Mouse (Mus musculus) heart, adult 2 months (tissue): ENCODE measurements around the gene Elmsan1. TPM values are rescaled to one million over a fixed set of nuclear protein-coding genes. Genes with fewer than 3 reads are reported as not detected.
A peak's percentile ranks its signal among the peaks of the same experiment; 100 is the strongest.

Experiments used
- DNase-seq, 2 experiments: peaks; one replicate each; pipeline ENCODE4 v3.0.0; 2021
- H3K27ac ChIP-seq: fragments of 200-600 bp; 2 replicates; pipeline ENCODE4 v1.8.1; 2022
- H3K27me3 ChIP-seq: fragments of 200-500 bp; 2 replicates; pipeline ENCODE4 v1.6.1; 2012; ENCODE audit warnings: mild to moderate bottlenecking, low read length, inconsistent platforms, mixed read lengths; ENCODE audit not compliant: control insufficient read depth, insufficient read depth
- H3K36me3 ChIP-seq: fragments of 200-500 bp; 2 replicates; pipeline ENCODE4 v1.6.1; 2012; ENCODE audit warnings: low read length, inconsistent platforms; ENCODE audit not compliant: control insufficient read depth, insufficient read depth
- H3K4me1 ChIP-seq: fragments of 200-500 bp; 2 replicates; pipeline ENCODE4 v1.6.1; 2011; ENCODE audit warnings: low read length; ENCODE audit not compliant: control insufficient read depth, insufficient read depth
- H3K4me3 ChIP-seq: fragments of 200-600 bp; 2 replicates; pipeline ENCODE4 v1.8.1; 2022
- H3K79me2 ChIP-seq: fragments of 200-500 bp; replicated peaks from 2 replicates; pipeline ENCODE4 v1.6.1; 2012; ENCODE audit warnings: mild to moderate bottlenecking, inconsistent platforms, low read length, moderate library complexity, mixed read lengths; ENCODE audit not compliant: control insufficient read depth, insufficient read depth
- H3K9ac ChIP-seq: fragments of 200-500 bp; 2 replicates; pipeline ENCODE4 v1.6.1; 2012; ENCODE audit warnings: low read depth, mild to moderate bottlenecking, control low read depth, inconsistent platforms, low read length, mixed read lengths
- CTCF ChIP-seq: fragments of 200-600 bp; IDR thresholded peaks from 2 replicates; pipeline ENCODE4 v1.8.1; 2022; ENCODE audit warnings: antibody characterized with exemption, mild to moderate bottlenecking, moderate library complexity
- EP300 ChIP-seq: fragments of 200-500 bp; IDR thresholded peaks from 2 replicates; pipeline ENCODE4 v1.6.1; 2011; ENCODE audit warnings: low read depth, low read length, control low read depth; ENCODE audit not compliant: insufficient read depth
- POLR2A ChIP-seq: fragments of 200-500 bp; IDR thresholded peaks from 2 replicates; pipeline ENCODE4 v1.6.1; 2011; ENCODE audit warnings: mild to moderate bottlenecking, low read depth, low read length, control low read depth; ENCODE audit not compliant: insufficient read depth
- WGBS: fragments of 180-500 bp; shearing (Covaris S2); methylation state at CpG from one replicate; pipeline ENCODE4 v1.1.7; 2018; 5-methylcytosine and 5-hydroxymethylcytosine counted together
- intact Hi-C: fragments of 180-260 bp; cut with DNase I; formaldehyde crosslinking; loops from one replicate; pipeline ENCODE4 v1.15.1; 2025
- polyA plus RNA-seq: library from polyadenylated mRNA; depleted of rRNA; stranded (reverse); fragments of >200 nt; gene quantifications from 2 replicates; pipeline ENCODE4 v1.2.3, GENCODE M21; 2012
- total RNA-seq, 2 experiments: library from RNA; stranded (reverse); gene quantifications; 2 replicates each; pipeline ENCODE4 v1.2.3; 2021

Elmsan1 gene
- total and polyA plus RNA-seq, 3 experiments = 8.1 to 14.7 (median 12.3) TPM

DNA sequence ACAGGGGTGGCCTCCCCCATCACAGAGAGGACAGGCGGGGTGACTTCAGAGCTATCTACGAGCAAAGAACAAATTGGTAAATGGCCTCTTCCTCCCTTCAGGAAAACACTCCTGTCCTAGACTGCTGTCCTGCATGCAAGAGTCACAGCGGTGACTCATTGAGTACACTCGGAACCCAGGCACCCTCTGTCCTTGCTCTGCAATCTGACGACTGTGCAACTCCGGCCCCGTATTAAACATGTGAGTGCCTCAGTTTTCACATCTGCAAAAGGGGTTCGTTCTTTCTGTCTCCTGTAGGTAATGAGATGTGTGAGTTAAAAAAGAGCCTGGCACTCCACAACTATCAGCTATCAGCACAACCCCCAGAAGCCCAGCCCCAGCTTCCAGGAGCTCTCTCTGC, 58.2 kb downstream of the Elmsan1 start:
- intact Hi-C loops = no loop called here
- no peak overlapping the region for H3K9ac ChIP-seq
- no peak for DNase-seq
- no peaks in the 10 kb centered on the region for H3K27me3 ChIP-seq
- WGBS = 96% methylated on average over 8 of the region's 8 CpGs
- H3K4me3 ChIP-seq = no peak overlapping the region
- TF ChIP-seq CTCF = no peak
- TF ChIP-seq EP300 = no peak
- no peak for TF ChIP-seq POLR2A
- no peaks in the 10 kb centered on the region for H3K79me2 ChIP-seq
- H3K27ac ChIP-seq = no peak overlapping the region
- peaks cover 4% of the 10 kb centered on the region for H3K4me1 ChIP-seq
- peaks cover 4% of the 10 kb centered on the region for H3K36me3 ChIP-seq

DNA sequence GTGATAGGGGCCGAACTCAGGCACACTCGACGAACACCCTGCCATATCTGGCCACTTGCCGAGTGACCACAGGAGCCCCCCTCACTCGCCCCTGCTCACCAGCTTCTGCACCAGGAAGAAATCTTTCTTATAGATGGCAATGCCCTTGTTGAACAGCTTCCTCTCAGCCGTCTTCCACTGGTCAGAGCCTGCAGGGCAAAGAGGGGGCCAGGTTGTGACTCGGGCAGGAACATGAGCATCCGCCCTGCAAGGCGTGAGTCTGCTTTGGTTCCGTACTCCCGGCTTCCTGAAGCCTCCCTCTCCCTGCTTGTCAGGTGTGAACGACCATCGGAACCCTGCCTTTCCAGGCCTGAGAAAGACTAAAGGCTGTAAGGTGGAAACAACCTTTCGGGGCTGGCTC, 60.5 kb downstream of the Elmsan1 start:
- no peak for DNase-seq
- intact Hi-C loops = no loop called here
- H3K9ac ChIP-seq = no peak overlapping the region
- TF ChIP-seq CTCF = no peak
- no peak for TF ChIP-seq POLR2A
- no peak for TF ChIP-seq EP300
- peaks cover 3% of the 10 kb centered on the region; the same call in 1 of the 2 replicates for H3K36me3 ChIP-seq
- no peaks in the 10 kb centered on the region for H3K4me1 ChIP-seq
- 76% methylated on average over 14 of the region's 14 CpGs for WGBS
- no peaks in the 10 kb centered on the region for H3K79me2 ChIP-seq
- H3K27me3 ChIP-seq = no peaks in the 10 kb centered on the region
- H3K27ac ChIP-seq = no peak overlapping the region
- H3K4me3 ChIP-seq = no peak overlapping the region

DNA sequence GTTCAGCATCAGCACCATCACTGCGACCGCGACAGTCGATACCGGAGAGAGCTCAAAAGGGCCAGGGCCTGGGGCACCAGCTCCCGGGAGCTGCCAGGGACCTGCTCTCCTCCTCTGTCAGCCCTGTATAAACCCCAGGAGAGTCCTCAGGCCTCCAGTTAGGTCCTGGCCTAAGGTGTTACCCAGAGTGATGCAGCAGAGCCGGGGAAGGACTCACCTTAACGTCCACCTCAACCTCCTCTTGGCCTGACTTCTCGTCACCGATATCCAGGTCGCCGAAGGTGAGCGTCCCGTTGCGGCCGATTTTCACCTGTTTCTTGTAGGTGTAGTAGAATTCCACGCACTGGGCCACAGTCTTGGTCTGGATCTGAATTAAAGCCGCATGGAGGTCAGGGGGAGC, 62.5 kb downstream of the Elmsan1 start:
- Histone ChIP-seq H3K27ac (peak overlapping the region; percentile 58), H3K36me3 (peaks cover 3% of the 10 kb centered on the region; the same call in 1 of the 2 replicates), H3K27me3 (no peaks in the 10 kb centered on the region), H3K4me3 (no peak overlapping the region), H3K4me1 (no peaks in the 10 kb centered on the region; the same call in 1 of the 2 replicates), H3K79me2 (no peaks in the 10 kb centered on the region), H3K9ac (no peak overlapping the region)
- DNase-seq = no peak
- TF ChIP-seq POLR2A = no peak
- no peak for TF ChIP-seq CTCF
- TF ChIP-seq EP300 = no peak
- intact Hi-C loops = no loop called here
- 93% methylated on average over 18 of the region's 18 CpGs for WGBS

GRCm38 (mm10) chr12:84155523-84155871, 63.2 kb downstream of the Elmsan1 start:
- peak overlapping the region; percentile 58 for H3K27ac ChIP-seq
- peaks cover 1% of the 10 kb centered on the region; the same call in 1 of the 2 replicates for H3K4me1 ChIP-seq
- TF ChIP-seq EP300 = no peak
- no peak for TF ChIP-seq CTCF
- no peak for TF ChIP-seq POLR2A
- no peak for DNase-seq
- H3K27me3 ChIP-seq = no peaks in the 10 kb centered on the region
- H3K4me3 ChIP-seq = no peak overlapping the region
- H3K9ac ChIP-seq = no peak overlapping the region
- H3K36me3 ChIP-seq = peaks cover 3% of the 10 kb centered on the region; the same call in 1 of the 2 replicates
- no peaks in the 10 kb centered on the region for H3K79me2 ChIP-seq
- intact Hi-C loops = no loop called here
- 43% methylated on average over 2 of the region's 2 CpGs for WGBS

GRCm38 (mm10) chr12:84154786-84155522, 63.7 kb downstream of the Elmsan1 start:
- no peak for TF ChIP-seq POLR2A
- TF ChIP-seq EP300 = 0 out of 2 replicates have a peak, but pooled peaks have one; percentile 63
- DNase-seq = peak; percentile 65 to 78
- Histone ChIP-seq H3K27me3 (no peaks in the 10 kb centered on the region), H3K9ac (no peak overlapping the region), H3K79me2 (no peaks in the 10 kb centered on the region), H3K4me1 (peaks cover 1% of the 10 kb centered on the region; the same call in 1 of the 2 replicates), H3K36me3 (peaks cover 3% of the 10 kb centered on the region; the same call in 1 of the 2 replicates), H3K4me3 (no peak overlapping the region), H3K27ac (peak overlapping the region; percentile 58)
- intact Hi-C loops = no loop called here
- WGBS = 41% methylated on average over 11 of the region's 11 CpGs

DNA sequence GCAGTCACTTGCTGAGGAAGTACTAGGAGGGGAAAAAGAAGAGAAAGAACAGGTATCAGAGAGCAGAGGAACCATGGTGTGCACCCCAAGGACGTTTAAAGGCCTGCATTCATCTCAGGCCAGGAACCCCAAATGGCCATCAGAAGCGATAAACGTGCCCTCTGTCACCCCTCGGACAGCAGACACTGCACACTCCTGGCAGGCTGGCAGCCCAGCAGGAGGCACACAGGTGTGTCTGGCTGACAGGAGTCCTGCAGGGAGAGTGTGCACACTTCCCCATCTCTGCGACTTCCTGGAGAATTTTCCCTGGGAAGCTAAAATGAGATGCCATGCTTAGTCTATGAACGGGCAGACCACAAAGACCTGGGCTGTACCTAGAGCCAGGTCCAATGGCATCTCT, 65.3 kb downstream of the Elmsan1 start:
- Histone ChIP-seq H3K4me3 (no peak overlapping the region), H3K9ac (no peak overlapping the region), H3K4me1 (peaks cover 1% of the 10 kb centered on the region; the same call in 1 of the 2 replicates), H3K36me3 (peaks cover 3% of the 10 kb centered on the region; the same call in 1 of the 2 replicates), H3K27ac (no peak overlapping the region), H3K79me2 (no peaks in the 10 kb centered on the region), H3K27me3 (no peaks in the 10 kb centered on the region)
- no peak for TF ChIP-seq CTCF
- no peak for TF ChIP-seq EP300
- no peak for TF ChIP-seq POLR2A
- intact Hi-C loops = no loop called here
- no peak for DNase-seq
- WGBS = 85% methylated on average over 6 of the region's 6 CpGs
